Mouse (Mus musculus): ENCODE measurements at regions not wholly inside any gene's neighbourhood (a gene's known extent, or its start where the extent isn't known, plus 50 kb on each side); places are given as distances from the start of the nearest gene placed in this dataset.
"Not testable (repeated sequence)": the region's sequence is repeated elsewhere in the genome, so short reads cannot be mapped to it uniquely, and the experiment has no call there.

- H3K36me3 ChIP-seq; H3K9ac ChIP-seq; H3K27me3 ChIP-seq (replicated peaks); H3K4me2 ChIP-seq (replicated peaks); H3K4me1 ChIP-seq (replicated peaks); H3K4me3 ChIP-seq (replicated peaks); ATAC-seq; H3K9me3 ChIP-seq; H3K27ac ChIP-seq: not testable (repeated sequence)
- 79% methylated on average over 1 of the region's 1 CpGs for WGBS
Observed at GRCm38 (mm10) chr2:95433996-95434395, 884.0 kb upstream of the Lrrc4c start.

- no peak overlapping the region for H3K27ac ChIP-seq
- no peak overlapping the region for H3K4me3 ChIP-seq (replicated peaks)
- no peak for ATAC-seq
Observed at GRCm38 (mm10) chr2:95440957-95441356, 877.0 kb upstream of the Lrrc4c start.

GRCm38 (mm10) chr2:95443245-95443799 lies 874.6 kb upstream of the Lrrc4c start:
- H3K9me3 ChIP-seq, result no peaks in the 10 kb centered on the region
- 68% methylated on average over 2 of the region's 2 CpGs for WGBS
- H3K4me3 ChIP-seq (replicated peaks), result no peak overlapping the region
- H3K4me1 ChIP-seq (replicated peaks), result no peaks in the 10 kb centered on the region
- H3K36me3 ChIP-seq, result no peaks in the 10 kb centered on the region
- no peak overlapping the region for H3K9ac ChIP-seq
- no peak overlapping the region for H3K27ac ChIP-seq
- H3K27me3 ChIP-seq (replicated peaks), result no peaks in the 10 kb centered on the region
- no peak for ATAC-seq
- H3K4me2 ChIP-seq (replicated peaks), result no peak overlapping the region

More at GRCm38 (mm10) chr2:95440957-95441356, 877.0 kb upstream of the Lrrc4c start:
- no peaks in the 10 kb centered on the region for H3K4me1 ChIP-seq (replicated peaks)
- no peaks in the 10 kb centered on the region for H3K27me3 ChIP-seq (replicated peaks)
- no peak overlapping the region for H3K9ac ChIP-seq
- no peaks in the 10 kb centered on the region for H3K36me3 ChIP-seq
- H3K4me2 ChIP-seq (replicated peaks), result no peak overlapping the region
- no peaks in the 10 kb centered on the region for H3K9me3 ChIP-seq

- no peak overlapping the region for H3K9ac ChIP-seq
- no peaks in the 10 kb centered on the region for H3K4me1 ChIP-seq (replicated peaks)
- H3K9me3 ChIP-seq, result no peaks in the 10 kb centered on the region
- H3K36me3 ChIP-seq, result no peaks in the 10 kb centered on the region
- H3K4me3 ChIP-seq (replicated peaks), result no peak overlapping the region
- 11% methylated on average over 1 of the region's 1 CpGs for WGBS
- no peak for ATAC-seq
- H3K27me3 ChIP-seq (replicated peaks), result no peaks in the 10 kb centered on the region
- no peak overlapping the region for H3K27ac ChIP-seq
- no peak overlapping the region for H3K4me2 ChIP-seq (replicated peaks)
Observed at GRCm38 (mm10) chr2:95448897-95449296, 869.1 kb upstream of the Lrrc4c start.

- no peaks in the 10 kb centered on the region for H3K27me3 ChIP-seq (replicated peaks)
- no peak for ATAC-seq
- H3K9ac ChIP-seq, result no peak overlapping the region
- no peaks in the 10 kb centered on the region for H3K9me3 ChIP-seq
- WGBS, result 80% methylated on average over 5 of the region's 5 CpGs
- no peak overlapping the region for H3K4me3 ChIP-seq (replicated peaks)
- H3K27ac ChIP-seq, result no peak overlapping the region
- no peak overlapping the region for H3K4me2 ChIP-seq (replicated peaks)
- no peaks in the 10 kb centered on the region for H3K4me1 ChIP-seq (replicated peaks)
- no peaks in the 10 kb centered on the region for H3K36me3 ChIP-seq
Observed at GRCm38 (mm10) chr2:95479827-95480226, 838.1 kb upstream of the Lrrc4c start.

GRCm38 (mm10) chr2:95483397-95483796 lies 834.6 kb upstream of the Lrrc4c start:
- Histone ChIP-seq H3K4me2 (replicated peaks) (no peak overlapping the region), H3K4me3 (replicated peaks) (no peak overlapping the region)
- no peak for ATAC-seq

GRCm38 (mm10) chr2:95487580-95488135 lies 830.3 kb upstream of the Lrrc4c start:
- WGBS, result 92% methylated on average over 3 of the region's 3 CpGs
- Histone ChIP-seq H3K27me3 (replicated peaks) (no peaks in the 10 kb centered on the region), H3K4me1 (replicated peaks) (no peaks in the 10 kb centered on the region), H3K4me2 (replicated peaks) (no peak overlapping the region), H3K9me3 (no peaks in the 10 kb centered on the region), H3K36me3 (no peaks in the 10 kb centered on the region), H3K27ac (no peak overlapping the region), H3K4me3 (replicated peaks) (no peak overlapping the region), H3K9ac (no peak overlapping the region)
- ATAC-seq, result no peak

More at GRCm38 (mm10) chr2:95483397-95483796, 834.6 kb upstream of the Lrrc4c start:
- WGBS, result 80% methylated on average over 2 of the region's 2 CpGs
- Histone ChIP-seq H3K36me3 (no peaks in the 10 kb centered on the region), H3K27me3 (replicated peaks) (no peaks in the 10 kb centered on the region), H3K4me1 (replicated peaks) (no peaks in the 10 kb centered on the region), H3K9ac (no peak overlapping the region), H3K9me3 (no peaks in the 10 kb centered on the region), H3K27ac (no peak overlapping the region)

- no peak overlapping the region for H3K4me2 ChIP-seq (replicated peaks)
- 55% methylated on average over 2 of the region's 2 CpGs for WGBS
Observed at GRCm38 (mm10) chr2:95494026-95494697, 823.8 kb upstream of the Lrrc4c start.

GRCm38 (mm10) chr2:95494698-95495088 lies 823.3 kb upstream of the Lrrc4c start:
- Histone ChIP-seq H3K9ac (no peak overlapping the region), H3K36me3 (no peaks in the 10 kb centered on the region), H3K4me1 (replicated peaks) (no peaks in the 10 kb centered on the region), H3K27ac (no peak overlapping the region), H3K9me3 (no peaks in the 10 kb centered on the region), H3K4me2 (replicated peaks) (no peak overlapping the region), H3K27me3 (replicated peaks) (no peaks in the 10 kb centered on the region), H3K4me3 (replicated peaks) (no peak overlapping the region)
- peak; percentile 83 for ATAC-seq
- WGBS, result 47% methylated on average over 4 of the region's 4 CpGs

More at GRCm38 (mm10) chr2:95494026-95494697, 823.8 kb upstream of the Lrrc4c start:
- no peak overlapping the region for H3K27ac ChIP-seq
- peak; percentile 97 for ATAC-seq
- no peaks in the 10 kb centered on the region for H3K9me3 ChIP-seq
- no peaks in the 10 kb centered on the region for H3K36me3 ChIP-seq
- H3K4me3 ChIP-seq (replicated peaks), result no peak overlapping the region
- no peaks in the 10 kb centered on the region for H3K27me3 ChIP-seq (replicated peaks)
- no peak overlapping the region for H3K9ac ChIP-seq
- no peaks in the 10 kb centered on the region for H3K4me1 ChIP-seq (replicated peaks)

- Histone ChIP-seq H3K9ac (no peak overlapping the region), H3K4me1 (replicated peaks) (no peaks in the 10 kb centered on the region), H3K9me3 (no peaks in the 10 kb centered on the region), H3K27me3 (replicated peaks) (no peaks in the 10 kb centered on the region), H3K4me3 (replicated peaks) (no peak overlapping the region), H3K4me2 (replicated peaks) (no peak overlapping the region), H3K27ac (no peak overlapping the region), H3K36me3 (no peaks in the 10 kb centered on the region)
- no peak for ATAC-seq
Observed at GRCm38 (mm10) chr2:95511286-95511685, 806.7 kb upstream of the Lrrc4c start.

- Histone ChIP-seq H3K27me3 (replicated peaks) (no peaks in the 10 kb centered on the region), H3K36me3 (no peaks in the 10 kb centered on the region), H3K4me2 (replicated peaks) (no peak overlapping the region), H3K4me3 (replicated peaks) (no peak overlapping the region), H3K9ac (no peak overlapping the region), H3K27ac (no peak overlapping the region), H3K4me1 (replicated peaks) (no peaks in the 10 kb centered on the region), H3K9me3 (no peaks in the 10 kb centered on the region)
- ATAC-seq, result no peak
Observed at GRCm38 (mm10) chr2:95521624-95522023, 796.3 kb upstream of the Lrrc4c start.

- WGBS, result 62% methylated on average over 4 of the region's 4 CpGs
- H3K4me2 ChIP-seq (replicated peaks), result no peak overlapping the region
- no peaks in the 10 kb centered on the region for H3K36me3 ChIP-seq
- H3K27me3 ChIP-seq (replicated peaks), result no peaks in the 10 kb centered on the region
- H3K9me3 ChIP-seq, result no peaks in the 10 kb centered on the region
- no peak overlapping the region for H3K27ac ChIP-seq
- no peaks in the 10 kb centered on the region for H3K4me1 ChIP-seq (replicated peaks)
- ATAC-seq, result no peak
- H3K9ac ChIP-seq, result no peak overlapping the region
- no peak overlapping the region for H3K4me3 ChIP-seq (replicated peaks)
Observed at GRCm38 (mm10) chr2:95524590-95525266, 793.2 kb upstream of the Lrrc4c start.

Data from intestine, embryonic 15.5 days (tissue).